Mouse (Mus musculus) myocyte (in vitro differentiated cells): Measurements from ENCODE around the gene Bmp2k.
A peak's percentile ranks its signal among the peaks of the same experiment; 100 is the strongest.

Experiments
- MAX ChIP-seq: IDR thresholded peaks from one replicate; pipeline ENCODE4 v1.6.1; 2011; ENCODE audit warnings: low read depth, mild to moderate bottlenecking, control low read depth
- MYOG ChIP-seq, 3 experiments: IDR thresholded peaks; one replicate each; pipeline ENCODE4 v1.6.1; 2011; ENCODE audit warnings: control low read depth in 2 of 3, low read depth in 2 of 3, mild to moderate bottlenecking in 2 of 3; ENCODE audit not compliant: insufficient read length in 2 of 3, control insufficient read depth in 1 of 3, insufficient read depth in 1 of 3
- POLR2A ChIP-seq: IDR thresholded peaks from one replicate; pipeline ENCODE4 v1.6.1; 2011; ENCODE audit warnings: low read depth, mild to moderate bottlenecking, control low read depth, moderate library complexity; ENCODE audit not compliant: insufficient read length
- REST ChIP-seq: IDR thresholded peaks from one replicate; pipeline ENCODE4 v1.6.1; 2011; ENCODE audit warnings: mild to moderate bottlenecking, control low read depth, moderate library complexity; ENCODE audit not compliant: insufficient read depth, insufficient read length
- TCF12 ChIP-seq: IDR thresholded peaks from one replicate; pipeline ENCODE4 v1.6.1; 2011; ENCODE audit warnings: mild to moderate bottlenecking, control low read depth; ENCODE audit not compliant: poor library complexity, insufficient read depth, severe bottlenecking
- USF1 ChIP-seq: IDR thresholded peaks from one replicate; pipeline ENCODE4 v1.6.1; 2011; ENCODE audit warnings: low read depth, mild to moderate bottlenecking, control low read depth, moderate library complexity

DNA sequence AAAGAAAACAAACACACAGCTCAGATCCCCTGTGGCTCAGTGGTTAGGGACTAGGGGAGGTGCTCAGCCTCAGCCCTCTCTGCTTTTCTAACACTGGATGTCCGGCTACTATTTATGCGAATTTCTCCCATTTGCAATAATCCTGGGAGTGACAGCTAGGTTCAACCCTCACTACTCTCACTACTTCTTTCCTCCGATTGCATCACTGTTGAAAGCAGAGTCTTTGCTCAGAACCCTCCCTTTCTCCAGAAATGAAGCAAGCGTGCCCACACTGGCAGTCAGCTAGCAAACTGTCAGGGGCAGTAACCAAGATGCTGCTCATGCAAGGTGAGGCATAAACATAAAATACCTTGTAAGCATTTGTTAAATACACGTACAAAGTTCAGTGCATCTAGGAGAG is 110.8 kb downstream of the Bmp2k start:
- TF ChIP-seq POLR2A (peak; percentile 69), TCF12 (no peak), MAX (no peak), USF1 (no peak), MYOG (IDR thresholded peaks at IDR 0.05; ENCODE audit: control insufficient read depth in 1 of 3, insufficient read depth in 1 of 3, insufficient read length in 2 of 3, low read depth in 2 of 3) (no peak), REST (no peak)
